Mouse (Mus musculus) layer of hippocampus, adult 2 months (tissue): ENCODE measurements around the gene Ccdc183. TPM values are rescaled to one million over a fixed set of nuclear protein-coding genes. Genes with fewer than 3 reads are reported as not detected.

ENCODE experiments used
- DNase-seq, 2 experiments: peaks; one replicate each; pipeline ENCODE4 v3.0.0; 2022; ENCODE audit warnings: low spot score in 2 of 2
- H3K27ac ChIP-seq: fragments of 200-600 bp; 2 replicates; pipeline ENCODE4 v1.8.1; 2022
- H3K4me3 ChIP-seq: fragments of 200-600 bp; 2 replicates; pipeline ENCODE4 v1.8.1; 2022; ENCODE audit warnings: mild to moderate bottlenecking
- CTCF ChIP-seq: fragments of 200-600 bp; conservative IDR thresholded peaks from 2 replicates; pipeline ENCODE4 v1.8.1; 2022; ENCODE audit warnings: antibody characterized with exemption, mild to moderate bottlenecking, moderate library complexity
- total RNA-seq, 2 experiments: library from RNA; stranded (reverse); gene quantifications; 2 replicates each; pipeline ENCODE4 v1.2.3; 2021

Gene Ccdc183
- total RNA-seq, 2 experiments from 2014 or later = not detected

DNA sequence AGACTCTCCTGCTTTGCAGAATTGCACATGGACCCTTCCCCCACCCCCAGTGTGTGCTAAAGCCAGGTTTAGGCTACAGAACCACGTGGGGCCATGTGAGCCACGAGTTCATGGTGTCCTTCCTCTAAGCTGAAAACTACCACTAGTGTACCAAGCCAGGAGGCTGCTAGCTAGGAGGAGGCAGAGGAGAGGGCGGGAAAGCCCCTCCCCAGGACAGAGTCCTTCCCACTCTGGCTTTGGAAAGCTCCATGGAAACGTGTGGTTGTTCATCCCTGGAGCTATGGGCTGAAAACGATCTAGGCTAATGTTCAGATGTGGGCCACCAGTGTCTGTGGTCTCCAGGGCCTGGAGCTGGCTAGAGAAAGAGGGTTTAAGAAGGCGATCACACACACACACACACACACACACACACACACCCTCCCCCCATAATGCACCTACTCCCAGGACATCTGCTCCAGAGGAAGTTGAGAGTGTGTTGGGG, 36.8 kb downstream of the Ccdc183 start:
- DNase-seq = peak; percentile 49 to 55
- peak overlapping the region; percentile 97 for H3K27ac ChIP-seq
- no peak for TF ChIP-seq CTCF
- H3K4me3 ChIP-seq = peak overlapping the region; percentile 63

DNA sequence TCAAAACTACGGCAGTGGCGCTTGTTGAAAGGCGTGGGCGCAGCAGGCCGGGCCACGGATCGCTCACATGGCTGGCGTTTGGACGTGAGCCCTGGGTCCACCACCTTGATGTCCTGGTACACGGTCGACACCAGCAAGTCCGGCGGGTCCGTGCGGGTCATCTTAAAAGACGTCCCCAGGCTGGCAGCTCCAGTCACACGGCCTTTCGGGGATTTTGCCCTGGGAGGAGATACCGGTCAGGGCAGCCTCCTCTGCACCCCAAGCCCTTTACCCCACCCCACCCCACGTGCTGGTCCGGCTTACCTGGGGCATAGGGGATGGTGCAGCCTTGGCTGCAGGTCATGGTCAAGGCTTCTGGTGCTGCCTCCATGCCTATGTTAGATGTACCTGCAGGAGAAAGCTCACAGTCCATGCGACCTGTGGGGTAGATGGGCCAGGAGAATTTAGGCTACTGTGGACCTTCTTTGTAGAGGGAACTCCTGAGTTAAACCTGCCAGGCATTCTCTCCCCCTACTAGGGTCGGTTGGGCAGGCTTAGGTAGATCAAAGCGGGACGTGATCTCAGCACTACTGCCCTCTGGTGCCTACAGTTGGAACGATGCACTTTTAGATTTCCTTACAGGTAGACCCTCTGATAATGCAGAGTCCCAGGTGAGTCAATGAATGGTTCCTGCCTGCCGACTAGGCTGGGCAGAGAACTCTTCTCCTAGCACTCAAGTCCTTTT, 37.6 kb downstream of the Ccdc183 start:
- Histone ChIP-seq H3K27ac (peak overlapping the region; percentile 97), H3K4me3 (peak overlapping the region; percentile 63)
- peak; percentile 80 for TF ChIP-seq CTCF
- peak; percentile 40 to 52 for DNase-seq

GRCm38 (mm10) chr2:25578796-25579736, 38.4 kb downstream of the Ccdc183 start:
- DNase-seq = no peak
- Histone ChIP-seq H3K27ac (peak overlapping the region; percentile 97), H3K4me3 (no peak overlapping the region; the same call in 1 of the 2 replicates)
- no peak for TF ChIP-seq CTCF

DNA sequence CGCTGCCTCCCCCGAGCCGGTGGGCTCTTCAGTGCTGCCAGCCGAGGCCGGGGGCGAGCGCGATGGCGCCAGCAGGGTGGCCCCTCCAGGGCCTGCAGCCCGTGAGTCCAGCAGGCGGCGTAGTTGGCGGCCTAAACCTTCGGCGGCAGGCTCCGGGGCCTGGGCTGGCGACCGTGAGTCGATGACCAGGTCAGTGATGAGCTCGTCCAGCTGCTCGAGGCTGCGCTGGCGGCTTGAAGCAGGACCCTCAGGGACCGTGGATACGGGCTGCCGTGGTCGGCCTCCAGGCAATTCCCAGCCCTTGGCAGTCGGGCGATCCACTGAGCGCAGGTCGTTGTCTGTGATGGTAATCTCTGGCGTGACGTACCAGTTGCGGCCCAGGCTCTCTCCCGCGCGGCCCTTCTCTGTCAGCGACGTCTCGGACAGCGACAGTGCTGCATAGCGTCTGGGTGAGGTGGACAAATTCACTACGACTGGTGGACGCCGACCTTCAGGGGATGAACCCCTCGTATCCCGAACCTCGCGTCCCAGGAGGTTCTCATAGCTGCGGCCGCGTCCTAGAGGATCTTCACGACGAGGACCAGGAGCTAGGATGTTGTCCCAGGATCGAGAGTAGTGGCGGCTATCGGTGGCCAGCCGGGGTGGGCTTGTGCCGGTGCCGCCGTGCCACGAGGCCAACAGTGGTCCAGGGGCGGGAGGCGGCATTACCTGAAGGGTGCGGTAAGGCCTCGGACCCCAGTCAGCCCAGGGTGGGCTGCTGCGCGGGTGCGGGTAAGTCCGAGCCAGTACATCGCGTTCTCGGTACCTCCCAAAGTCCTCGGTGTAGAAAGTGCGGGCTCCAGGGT, 39.3 kb downstream of the Ccdc183 start:
- Histone ChIP-seq H3K4me3 (no peak overlapping the region), H3K27ac (peak overlapping the region; percentile 93)
- no peak for DNase-seq
- TF ChIP-seq CTCF = peak; percentile 39

DNA sequence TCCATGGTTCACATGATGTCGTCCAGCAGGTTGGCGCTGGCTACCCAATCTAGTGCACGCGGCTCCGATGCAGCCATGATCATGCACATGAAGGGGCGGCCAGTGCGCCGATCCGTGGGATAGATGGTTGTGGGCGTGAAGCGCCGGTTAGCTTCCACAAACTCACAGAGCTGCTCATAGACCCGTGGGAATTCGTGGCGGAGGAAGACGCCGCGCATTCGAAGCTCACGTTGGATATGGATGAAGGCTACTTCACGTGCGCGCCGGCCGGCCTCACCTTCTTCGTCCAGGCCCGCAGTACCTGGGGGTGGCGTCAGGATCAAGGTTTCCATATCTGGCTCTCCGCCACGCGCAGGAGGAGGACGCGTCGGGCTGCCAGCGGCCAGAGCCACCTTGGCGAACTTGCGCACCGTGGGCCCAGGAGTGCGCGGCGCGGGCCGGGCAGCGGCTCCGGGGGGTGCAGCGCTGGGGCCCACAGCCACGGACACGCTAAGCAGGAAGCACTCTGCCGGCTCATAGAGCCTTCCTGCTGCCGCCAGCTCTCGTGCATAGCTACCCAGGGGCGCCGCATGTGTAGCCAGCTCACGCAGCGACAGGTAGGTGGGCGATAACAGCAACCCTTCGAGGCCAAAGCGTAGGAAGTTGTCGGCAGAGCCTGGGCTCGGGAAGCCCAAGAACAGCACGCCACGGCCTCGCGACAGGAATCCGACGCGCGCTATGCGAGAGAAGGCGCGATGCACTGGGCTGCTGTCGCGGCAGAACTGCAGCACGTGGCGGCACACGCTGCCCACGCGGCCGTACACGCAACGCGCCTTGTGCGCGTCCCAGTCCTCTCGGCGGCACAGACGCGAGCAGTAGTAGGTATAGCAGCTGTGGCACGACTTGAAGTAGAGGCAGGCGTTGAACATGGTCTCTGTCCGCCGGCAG, 40.2 kb downstream of the Ccdc183 start:
- no peak for DNase-seq
- peak overlapping the region; percentile 93 for H3K27ac ChIP-seq

GRCm38 (mm10) chr2:25576028-25576850, 41.2 kb downstream of the Ccdc183 start:
- TF ChIP-seq CTCF = no peak
- Histone ChIP-seq H3K27ac (peak overlapping the region; percentile 93), H3K4me3 (no peak overlapping the region)
- peak in 1 of 2 experiments; percentile 27 for DNase-seq

More for the DNA sequence above, 40.2 kb downstream of the Ccdc183 start:
- no peak overlapping the region for H3K4me3 ChIP-seq
- no peak for TF ChIP-seq CTCF

DNA sequence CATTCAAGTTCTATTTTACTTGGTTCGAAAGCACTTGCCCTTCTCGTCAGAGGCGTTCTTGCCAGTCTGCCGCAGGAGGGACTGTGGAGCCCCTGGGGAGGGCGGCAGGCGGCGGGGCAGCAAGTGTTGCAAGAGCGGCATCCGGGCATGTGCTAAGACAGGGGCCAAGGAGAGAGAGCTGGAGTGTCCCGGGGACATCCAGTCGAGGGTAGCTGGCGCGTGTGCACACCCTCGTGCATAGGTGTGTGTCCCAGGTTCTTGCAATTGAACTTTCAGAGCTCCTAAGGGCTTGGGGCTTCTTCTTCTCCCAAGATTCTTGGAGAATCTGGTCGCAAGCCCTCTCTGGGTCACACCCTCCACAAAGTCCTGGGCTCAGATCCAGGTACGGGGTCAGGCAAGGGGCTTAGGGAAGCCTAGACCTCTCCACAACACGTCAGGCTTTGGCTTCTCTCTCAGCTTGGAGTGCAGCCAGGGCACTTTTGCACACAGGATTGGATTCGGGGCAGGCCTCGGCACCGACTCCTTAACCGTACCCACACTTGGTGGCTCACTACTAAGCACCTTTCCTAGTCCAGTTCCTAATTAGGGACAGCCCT, 41.9 kb downstream of the Ccdc183 start:
- TF ChIP-seq CTCF = no peak
- H3K4me3 ChIP-seq = peak overlapping the region; percentile 60
- H3K27ac ChIP-seq = peak overlapping the region; percentile 93
- DNase-seq = peak; percentile 29 to 37

GRCm38 (mm10) chr2:25574579-25575431, 42.7 kb downstream of the Ccdc183 start, which contains the start of the genes Mamdc4 and Phpt1:
Mamdc4 (minus strand) TSS chr2:25574845.
Phpt1 (minus strand) TSS chr2:25575224.
- Histone ChIP-seq H3K27ac (peak within 1 kb of the TSS; percentile 93), H3K4me3 (peak within 1 kb of the TSS; percentile 60)
- no peak for TF ChIP-seq CTCF
- DNase-seq = peak; percentile 94 to 97

DNA sequence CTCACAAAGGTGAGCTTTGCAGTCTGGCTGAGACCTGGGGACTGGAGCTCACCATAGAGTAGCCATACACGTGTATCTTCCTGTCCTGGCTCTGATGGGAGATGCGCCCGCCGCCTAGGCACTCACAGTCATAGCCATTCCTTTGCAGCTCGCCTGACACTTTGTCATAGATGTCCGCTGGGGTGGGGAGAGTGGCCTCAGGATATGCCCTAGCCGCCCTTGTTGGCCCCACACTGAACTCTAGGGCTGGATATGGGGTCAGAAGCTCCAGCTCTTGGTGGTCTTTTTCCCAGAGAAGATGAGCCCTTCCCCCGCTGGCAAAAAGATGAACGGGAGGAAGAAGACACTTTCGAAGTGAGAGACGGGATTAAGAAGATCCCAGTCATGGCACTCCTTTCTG, 43.3 kb downstream of the Ccdc183 start:
- Histone ChIP-seq H3K4me3 (peak overlapping the region; percentile 60), H3K27ac (peak overlapping the region; percentile 93)
- TF ChIP-seq CTCF = peak; percentile 28
- DNase-seq = no peak
